Mouse (Mus musculus) hindbrain, postnatal 0 days (tissue): ENCODE results near the gene Vwa7. TPM values are rescaled to one million over a fixed set of nuclear protein-coding genes. Genes with fewer than 3 reads are reported as not detected.
"Not testable (repeated sequence)": the region's sequence is repeated elsewhere in the genome, so short reads cannot be mapped to it uniquely, and the experiment has no call there.

Experiments
- ATAC-seq: fragments of 200-750 bp; cut with Nextera tagmentation; 2 replicates; pipeline ENCODE4 v1.8.0; 2017; ENCODE audit warnings: mild to moderate bottlenecking, moderate TSS enrichment, moderate library complexity
- DNase-seq: peaks from one replicate; pipeline ENCODE4 v3.0.0-alpha.2; 2015; ENCODE audit warnings: low spot score
- H3K27ac ChIP-seq: fragments of 300-500 bp; sonication (generic); 2 replicates; pipeline ENCODE4 v1.5.1; 2014; ENCODE audit warnings: mild to moderate bottlenecking
- H3K27me3 ChIP-seq: fragments of 300-500 bp; sonication (generic); 2 replicates; pipeline ENCODE4 v1.6.1; 2014; ENCODE audit warnings: low read length, mixed read lengths; ENCODE audit not compliant: insufficient read depth
- H3K36me3 ChIP-seq: fragments of 300-500 bp; sonication (generic); 2 replicates; pipeline ENCODE4 v1.6.1; 2014; ENCODE audit warnings: low read length, mixed read lengths; ENCODE audit not compliant: insufficient read depth
- H3K4me1 ChIP-seq: fragments of 300-500 bp; sonication (generic); 2 replicates; pipeline ENCODE4 v1.6.1; 2014; ENCODE audit warnings: antibody characterized with exemption, low read length, mixed read lengths; ENCODE audit not compliant: insufficient read depth
- H3K4me2 ChIP-seq: fragments of 300-500 bp; sonication (generic); 2 replicates; pipeline ENCODE4 v1.6.1; 2014; ENCODE audit warnings: low read depth, mild to moderate bottlenecking, low read length, moderate library complexity, mixed read lengths
- H3K4me3 ChIP-seq: fragments of 300-500 bp; sonication (generic); 2 replicates; pipeline ENCODE4 v1.5.1; 2014; ENCODE audit warnings: low read length
- H3K9ac ChIP-seq: fragments of 300-500 bp; sonication (generic); replicated peaks from 2 replicates; pipeline ENCODE4 v1.6.1; 2014; ENCODE audit warnings: mild to moderate bottlenecking, low read length, moderate library complexity, mixed read lengths
- H3K9me3 ChIP-seq: fragments of 300-500 bp; sonication (generic); 2 replicates; pipeline ENCODE4 v1.6.1; 2016; ENCODE audit warnings: low read length, mixed read lengths
- CTCF ChIP-seq: IDR thresholded peaks from 2 replicates; pipeline ENCODE4 v1.5.1; 2016; ENCODE audit warnings: antibody characterized with exemption, control low read depth, low read depth
- WGBS: fragments of 180-500 bp; shearing (Covaris S2); extraction: QIAGEN DNeasy Blood & Tissue Kit; methylation state at CpG from one replicate; pipeline ENCODE4 v1.1.7; 2014; 5-methylcytosine and 5-hydroxymethylcytosine counted together
- polyA plus RNA-seq: library from polyadenylated mRNA; unstranded; fragments of >200 nt; fragmentation: Nextera tagmentation; extraction: Ambion mirVana; gene quantifications from 2 replicates; pipeline ENCODE4 v1.2.1, GENCODE M21; 2015
- total RNA-seq: library from RNA; depleted of rRNA; stranded (reverse); fragments of >200 nt; gene quantifications from 2 replicates; pipeline ENCODE4 v1.2.3, GENCODE M21; 2014

Vwa7 gene
- total and polyA plus RNA-seq, 2 experiments from 2014 or later: 0.11 to 0.68 TPM

DNA sequence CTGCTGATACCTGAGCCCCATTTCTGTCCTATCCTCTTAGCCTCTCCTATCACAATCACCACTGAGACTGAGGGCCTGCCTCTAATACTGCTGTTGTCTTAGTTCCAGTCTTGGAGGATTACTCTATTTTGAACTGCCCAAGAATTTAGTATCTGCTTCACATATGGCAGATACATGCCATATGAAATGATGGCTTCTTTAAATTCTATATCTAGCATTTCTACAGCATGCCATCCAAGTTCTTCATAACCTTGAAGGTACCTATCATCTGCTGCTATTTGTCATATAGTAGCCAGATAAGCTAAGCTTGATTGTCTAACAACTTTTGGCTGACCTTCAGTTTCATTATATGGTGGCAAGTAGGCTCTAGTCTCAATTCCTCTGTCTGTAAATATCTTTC is 21.6 kb upstream of the Vwa7 start:
- no peak overlapping the region for H3K9ac ChIP-seq
- TF ChIP-seq CTCF: no peak
- no peak overlapping the region for H3K4me2 ChIP-seq
- H3K36me3 ChIP-seq: 0 out of 2 replicates have a peak, but pooled peaks cover 3% of the 10 kb centered on the region
- H3K4me3 ChIP-seq: no peak overlapping the region
- H3K9me3 ChIP-seq: no peaks in the 10 kb centered on the region
- no peak overlapping the region for H3K27ac ChIP-seq
- ATAC-seq (no peak), DNase-seq (no peak)
- no peaks in the 10 kb centered on the region for H3K4me1 ChIP-seq
- no peaks in the 10 kb centered on the region for H3K27me3 ChIP-seq

DNA sequence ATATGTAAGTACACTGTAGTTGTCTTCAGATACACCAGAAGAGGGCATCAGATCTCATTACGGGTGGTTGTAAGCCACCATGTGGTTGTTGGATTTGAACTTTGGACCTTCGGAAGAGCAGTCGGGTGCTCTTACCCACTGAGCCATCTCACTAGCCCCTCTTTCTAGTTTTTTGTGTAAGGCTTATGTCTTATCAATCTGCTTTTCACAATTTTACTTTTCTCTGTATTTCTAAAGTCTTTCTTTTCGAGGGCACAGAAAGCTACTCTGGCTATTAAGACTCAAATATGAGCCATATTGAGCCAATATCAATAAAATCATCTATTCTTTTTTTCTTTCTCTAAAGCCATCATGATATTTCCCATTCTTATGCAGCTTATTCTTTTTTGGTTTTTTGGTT is 21.2 kb upstream of the Vwa7 start:
- H3K27ac ChIP-seq, H3K9ac ChIP-seq, DNase-seq, H3K4me3 ChIP-seq, H3K36me3 ChIP-seq, H3K9me3 ChIP-seq, H3K4me2 ChIP-seq, ATAC-seq, H3K4me1 ChIP-seq, H3K27me3 ChIP-seq: not testable (repeated sequence)
- WGBS: 90% methylated on average over 4 of the region's 4 CpGs

- H3K9ac ChIP-seq, H3K4me2 ChIP-seq, H3K9me3 ChIP-seq, DNase-seq, ATAC-seq, H3K4me1 ChIP-seq, H3K27ac ChIP-seq, H3K4me3 ChIP-seq, H3K27me3 ChIP-seq, H3K36me3 ChIP-seq: not testable (repeated sequence)
- 96% methylated on average over 4 of the region's 4 CpGs for WGBS
Measured at GRCm38 (mm10) chr17:34995927-34996326, 20.5 kb upstream of the Vwa7 start.

DNA sequence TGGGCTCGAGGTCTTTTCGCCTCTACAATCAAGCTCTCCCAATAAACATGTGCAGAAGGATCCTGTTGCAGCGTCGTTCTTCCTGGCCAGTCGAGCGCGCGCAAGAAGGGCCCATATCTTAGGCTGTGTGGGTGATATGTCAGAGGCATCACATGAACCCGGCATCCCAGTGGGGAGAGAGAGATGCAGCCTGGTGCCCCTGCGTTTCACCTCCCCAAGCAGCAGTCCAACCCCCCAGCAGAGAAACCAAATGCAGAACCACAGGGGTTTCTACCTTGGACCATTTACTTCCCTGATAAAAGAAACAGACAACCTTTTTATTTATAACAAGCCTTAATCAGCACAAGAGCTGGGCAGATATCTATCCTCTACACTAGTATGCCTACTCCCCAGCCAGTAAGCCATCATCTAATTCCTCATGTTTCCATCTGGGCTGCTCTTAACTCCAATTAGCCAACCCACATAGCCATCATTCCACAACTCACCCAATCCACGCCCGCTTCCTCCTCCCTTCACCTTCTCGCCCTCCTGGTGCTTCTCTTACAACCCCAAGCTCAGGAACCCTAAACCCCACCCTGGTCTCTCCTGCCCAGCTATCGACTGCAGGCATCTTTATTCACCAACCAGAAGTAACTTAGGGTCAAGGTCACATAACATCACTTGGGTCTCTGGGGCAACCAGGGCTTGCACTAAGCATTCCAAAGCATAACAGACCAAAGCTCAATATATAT is 19.8 kb upstream of the Vwa7 start:
- no peak for TF ChIP-seq CTCF
- no peak overlapping the region for H3K4me3 ChIP-seq
- H3K9me3 ChIP-seq: no peaks in the 10 kb centered on the region
- 83% methylated on average over 12 of the region's 14 CpGs for WGBS
- no peak overlapping the region for H3K27ac ChIP-seq
- ATAC-seq (no peak), DNase-seq (no peak)
- H3K4me1 ChIP-seq: no peaks in the 10 kb centered on the region
- no peak overlapping the region for H3K9ac ChIP-seq
- H3K27me3 ChIP-seq: no peaks in the 10 kb centered on the region
- H3K36me3 ChIP-seq: no peaks in the 10 kb centered on the region
- H3K4me2 ChIP-seq: no peak overlapping the region

GRCm38 (mm10) chr17:34997142-34997483 is 19.3 kb upstream of the Vwa7 start:
- H3K27ac ChIP-seq: no peak overlapping the region
- no peaks in the 10 kb centered on the region for H3K4me1 ChIP-seq
- no peaks in the 10 kb centered on the region for H3K36me3 ChIP-seq
- DNase-seq (no peak), ATAC-seq (no peak)
- WGBS: 78% methylated on average over 5 of the region's 5 CpGs
- no peak overlapping the region for H3K4me2 ChIP-seq
- no peaks in the 10 kb centered on the region for H3K9me3 ChIP-seq
- H3K4me3 ChIP-seq: no peak overlapping the region
- no peaks in the 10 kb centered on the region for H3K27me3 ChIP-seq
- no peak for TF ChIP-seq CTCF
- no peak overlapping the region for H3K9ac ChIP-seq

DNA sequence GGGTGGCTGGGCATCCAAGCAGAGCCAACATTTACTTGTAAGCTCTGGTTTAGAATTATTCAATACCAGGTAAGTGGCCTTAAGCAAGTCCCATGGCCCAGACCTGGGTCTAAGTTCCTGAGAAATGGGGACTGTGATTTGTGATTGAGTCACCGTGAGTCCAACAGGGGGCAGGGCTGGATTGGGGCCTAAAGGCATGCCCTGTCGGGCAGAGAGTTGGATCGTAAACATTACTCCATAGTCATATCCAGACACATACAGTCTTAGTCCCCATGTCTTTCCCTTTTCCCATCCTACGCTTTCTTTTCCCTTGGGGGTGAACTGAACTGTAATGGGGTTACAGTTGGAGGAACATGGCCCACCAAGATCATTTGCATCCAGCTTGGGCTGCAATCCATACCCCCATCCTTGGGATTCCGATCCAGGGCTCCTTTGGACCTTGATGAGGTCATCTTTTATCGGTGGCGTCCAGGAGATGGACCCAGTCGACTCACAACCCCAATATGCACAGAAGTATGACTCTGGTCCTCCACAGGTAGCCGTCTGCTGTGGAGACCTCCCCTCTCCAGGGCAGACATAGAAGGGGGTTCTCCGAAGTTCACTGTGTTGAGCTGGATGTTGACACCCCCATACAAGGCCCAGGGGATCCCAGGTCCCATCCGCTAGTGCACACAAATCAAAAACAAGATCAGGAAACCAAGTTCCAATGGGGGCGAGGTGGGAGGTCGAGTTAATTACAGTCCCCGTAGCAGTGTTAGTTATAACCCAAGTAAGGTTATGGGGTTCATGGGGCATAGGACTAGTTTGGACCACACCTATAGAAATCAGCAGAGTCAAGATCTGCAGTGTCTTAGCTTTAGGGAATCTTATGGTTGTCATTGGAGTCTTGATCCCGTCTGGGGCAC is 17.6 kb upstream of the Vwa7 start:
- ATAC-seq: no peak
- no peak overlapping the region for H3K4me2 ChIP-seq
- no peak overlapping the region for H3K9ac ChIP-seq
- H3K27me3 ChIP-seq: no peaks in the 10 kb centered on the region
- no peak overlapping the region for H3K27ac ChIP-seq
- H3K4me3 ChIP-seq: no peak overlapping the region
- WGBS: 93% methylated on average over 15 of the region's 15 CpGs
- peaks cover 6% of the 10 kb centered on the region for H3K4me1 ChIP-seq
- TF ChIP-seq CTCF: no peak
- no peaks in the 10 kb centered on the region for H3K9me3 ChIP-seq
- H3K36me3 ChIP-seq: no peaks in the 10 kb centered on the region
- DNase-seq: no peak

GRCm38 (mm10) chr17:34999871-35000716 is 16.3 kb upstream of the Vwa7 start:
- H3K4me1 ChIP-seq, ATAC-seq, DNase-seq, H3K36me3 ChIP-seq, H3K27me3 ChIP-seq, H3K9me3 ChIP-seq: not testable (repeated sequence)
- Histone ChIP-seq H3K27ac (peak overlapping the region; percentile 96), H3K9ac (peak overlapping the region; percentile 70; the same call in 1 of the 2 replicates), H3K4me2 (peak overlapping the region; percentile 92), H3K4me3 (peak overlapping the region; percentile 70)
- 16% methylated on average over 29 of the region's 32 CpGs for WGBS
